Mouse (Mus musculus) urinary bladder, postnatal 25 days (tissue): ENCODE measurements around the gene Ino80.

Experiments used
- DNase-seq: peaks from one replicate; pipeline ENCODE4 v3.0.0; 2022; ENCODE audit warnings: low spot score

The Ino80 gene

GRCm38 (mm10) chr2:119454558-119454957 is 22.9 kb downstream of the Ino80 start:
- DNase-seq, result no peak

- DNase-seq, result peak; percentile 12
These were observed 40.5 kb downstream of the Ino80 start for GRCm38 (mm10) chr2:119436988-119437387.

GRCm38 (mm10) chr2:119436467-119436866 is 41.0 kb downstream of the Ino80 start:
- DNase-seq, result no peak

GRCm38 (mm10) chr2:119413819-119414218 is 63.7 kb downstream of the Ino80 start:
- no peak for DNase-seq

- no peak for DNase-seq
These were observed 65.8 kb downstream of the Ino80 start for GRCm38 (mm10) chr2:119411674-119412073.

- no peak for DNase-seq
These were observed 66.5 kb downstream of the Ino80 start for GRCm38 (mm10) chr2:119411016-119411415.

- DNase-seq, result no peak
These were observed 68.8 kb downstream of the Ino80 start for GRCm38 (mm10) chr2:119408733-119409132.

GRCm38 (mm10) chr2:119408278-119408677 is 69.2 kb downstream of the Ino80 start:
- DNase-seq, result no peak

GRCm38 (mm10) chr2:119399313-119399712 is 78.2 kb downstream of the Ino80 start:
- DNase-seq, result no peak

- DNase-seq, result no peak
These were observed 78.8 kb downstream of the Ino80 start for GRCm38 (mm10) chr2:119398665-119399064.

- DNase-seq, result no peak
These were observed 79.2 kb downstream of the Ino80 start for GRCm38 (mm10) chr2:119398252-119398651.

- no peak for DNase-seq
These were observed 87.5 kb downstream of the Ino80 start for GRCm38 (mm10) chr2:119389992-119390391.

GRCm38 (mm10) chr2:119388266-119388665 is 89.2 kb downstream of the Ino80 start:
- no peak for DNase-seq

GRCm38 (mm10) chr2:119379455-119379854 is 98.0 kb downstream of the Ino80 start:
- DNase-seq, result no peak

- DNase-seq, result no peak
These were observed 99.7 kb downstream of the Ino80 start for GRCm38 (mm10) chr2:119377826-119378225.

GRCm38 (mm10) chr2:119377286-119377685 is 100.2 kb downstream of the Ino80 start:
- no peak for DNase-seq

- no peak for DNase-seq
These were observed 107.4 kb downstream of the Ino80 start for GRCm38 (mm10) chr2:119370116-119370515.

GRCm38 (mm10) chr2:119367346-119367745 is 110.1 kb downstream of the Ino80 start:
- no peak for DNase-seq

GRCm38 (mm10) chr2:119364969-119365368 is 112.5 kb downstream of the Ino80 start:
- no peak for DNase-seq

GRCm38 (mm10) chr2:119359721-119360291 is 117.7 kb downstream of the Ino80 start:
- no peak for DNase-seq

GRCm38 (mm10) chr2:119358249-119358648 is 119.2 kb downstream of the Ino80 start:
- no peak for DNase-seq

- DNase-seq, result no peak
These were observed 120.7 kb downstream of the Ino80 start for GRCm38 (mm10) chr2:119356805-119357204.

GRCm38 (mm10) chr2:119356310-119356709 is 121.2 kb downstream of the Ino80 start:
- DNase-seq, result no peak

- DNase-seq, result no peak
These were observed 121.8 kb downstream of the Ino80 start for GRCm38 (mm10) chr2:119355651-119356050.

GRCm38 (mm10) chr2:119355089-119355488 is 122.4 kb downstream of the Ino80 start:
- no peak for DNase-seq
